Mouse (Mus musculus) thymus, adult 18-20 months (tissue): ENCODE measurements around the gene Tmsb15l.
"Not testable (repeated sequence)": the region's sequence is repeated elsewhere in the genome, so short reads cannot be mapped to it uniquely, and the experiment has no call there.

Experiments used
- DNase-seq, 2 experiments: peaks; one replicate each; pipeline ENCODE4 v3.0.0; 2022; ENCODE audit warnings: mixed read lengths in 2 of 2

Gene Tmsb15l

DNA sequence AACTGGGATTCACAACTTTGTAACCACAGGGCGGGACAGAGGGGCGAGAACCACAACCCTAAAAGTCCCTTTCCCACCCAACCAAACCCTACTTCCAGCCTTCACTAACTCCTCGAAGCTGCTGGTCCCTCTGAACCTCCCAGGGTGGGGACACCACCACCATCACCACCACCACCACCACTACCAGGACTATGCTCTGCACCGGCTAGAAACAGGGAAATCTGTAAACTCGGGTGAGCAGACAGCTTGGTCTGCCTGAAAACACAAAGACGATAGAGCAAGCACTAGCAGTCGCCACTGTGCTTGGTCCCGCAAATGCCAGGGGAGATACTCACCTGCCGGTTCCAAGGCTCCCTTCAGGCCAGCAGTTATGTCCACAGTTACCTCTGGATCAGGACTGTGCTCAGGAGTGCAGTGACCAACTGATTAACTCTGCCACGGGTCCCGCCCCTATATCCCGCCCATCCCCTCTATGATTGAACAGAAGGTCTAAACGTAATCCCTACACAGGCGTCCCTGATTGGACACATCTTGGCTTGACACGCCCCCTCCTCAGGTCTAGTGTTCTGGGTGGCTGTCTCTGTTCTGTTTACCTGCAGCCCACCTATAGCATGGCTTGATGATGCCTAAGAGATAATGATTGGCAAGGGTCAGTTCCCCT, at the start of gene Tmsb15l, which contains the start of gene Tmsb15b1:
Tmsb15l (minus strand) TSS at position 446 of the 661 bp plus-strand sequence.
Tmsb15b1 (minus strand) TSS at position 451 of the 661 bp plus-strand sequence.
- peak; percentile 42 to 46 for DNase-seq

DNA sequence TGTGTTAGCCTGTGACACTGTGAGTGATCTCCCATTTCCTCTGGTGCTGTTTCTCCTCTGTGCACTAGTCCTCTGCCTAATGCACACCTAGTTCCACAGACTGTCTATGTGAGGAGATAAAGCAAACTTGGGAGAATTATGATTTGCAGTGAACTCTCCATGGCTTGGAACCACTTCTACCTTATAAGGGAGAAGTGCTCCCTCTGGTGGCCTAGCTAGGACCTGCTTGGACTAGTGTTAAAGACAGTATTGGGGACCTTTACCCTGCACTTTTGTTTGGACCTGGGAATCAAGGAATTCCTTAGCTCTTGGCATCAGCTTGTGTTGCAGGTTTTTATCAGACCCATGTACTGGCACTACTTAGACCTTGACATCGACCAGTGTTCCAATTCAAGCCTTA, 42.6 kb upstream of the Tmsb15l start:
- peak; percentile 4 to 11 for DNase-seq

DNA sequence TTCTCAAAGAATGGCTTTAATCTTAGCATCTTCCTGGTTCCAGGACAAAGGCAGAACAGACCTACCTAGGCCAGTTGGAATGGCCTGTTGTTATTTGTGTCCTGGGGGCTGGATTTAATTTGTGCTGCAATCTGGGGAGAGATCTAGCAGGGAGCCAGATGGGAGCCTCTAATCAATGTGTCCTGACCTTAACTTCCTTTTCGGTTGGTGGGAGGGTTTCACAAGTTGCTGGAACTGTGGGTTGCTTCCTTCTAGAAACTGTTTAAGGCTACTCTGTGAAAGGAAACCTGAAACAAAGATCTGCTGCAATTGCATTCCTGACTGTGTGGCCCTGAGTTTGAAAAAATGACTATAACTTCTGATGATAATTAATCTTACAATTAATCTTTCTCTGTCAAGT, 41.0 kb upstream of the Tmsb15l start:
- no peak for DNase-seq

DNA sequence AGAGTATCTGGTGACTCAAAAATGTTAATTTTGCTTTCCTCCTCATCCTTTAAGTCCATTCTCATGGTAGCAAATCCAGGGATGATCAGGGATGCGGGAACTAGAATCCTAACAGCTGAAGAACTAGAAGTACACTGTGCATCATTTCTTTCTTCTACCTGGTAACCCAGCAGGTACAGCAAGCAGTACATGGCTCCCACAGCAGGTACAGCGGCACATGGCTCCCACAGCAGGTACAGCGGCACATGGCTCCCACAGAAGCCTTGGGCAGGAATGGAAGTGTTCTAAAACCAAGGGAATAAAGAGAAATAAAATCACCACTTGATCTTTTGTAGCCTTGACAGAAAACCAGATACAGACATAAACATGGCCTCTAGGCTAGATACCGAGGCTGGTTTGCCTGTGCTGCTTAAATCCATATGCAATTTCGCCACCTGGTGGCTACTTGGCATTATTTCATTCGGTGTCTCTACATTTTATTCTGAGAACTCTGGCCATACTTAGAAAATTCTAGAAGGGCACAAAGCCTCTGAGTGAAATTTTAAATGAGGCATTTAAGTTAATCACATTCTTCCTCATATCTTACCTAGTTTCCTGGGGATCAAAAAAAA, 38.5 kb upstream of the Tmsb15l start:
- no peak for DNase-seq

DNA sequence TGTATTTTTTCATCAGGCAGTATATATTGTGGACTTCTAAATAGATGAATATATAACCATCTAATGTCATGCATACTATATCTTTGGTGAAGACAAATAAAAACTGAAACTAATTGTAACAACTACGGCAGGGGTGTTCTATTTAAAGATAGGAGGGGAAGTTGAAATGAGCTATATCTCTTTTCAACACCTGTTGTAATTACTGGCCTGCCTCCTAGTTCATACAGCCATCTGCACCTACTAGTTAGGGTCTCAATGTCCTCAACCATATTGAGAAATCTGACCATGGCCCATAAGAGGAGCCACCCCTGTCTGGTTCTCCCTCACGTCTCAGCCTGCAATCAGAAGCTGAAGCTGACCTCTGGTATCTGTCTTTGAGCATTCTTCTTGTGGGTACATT, 19.6 kb upstream of the Tmsb15l start:
- DNase-seq: no peak

DNA sequence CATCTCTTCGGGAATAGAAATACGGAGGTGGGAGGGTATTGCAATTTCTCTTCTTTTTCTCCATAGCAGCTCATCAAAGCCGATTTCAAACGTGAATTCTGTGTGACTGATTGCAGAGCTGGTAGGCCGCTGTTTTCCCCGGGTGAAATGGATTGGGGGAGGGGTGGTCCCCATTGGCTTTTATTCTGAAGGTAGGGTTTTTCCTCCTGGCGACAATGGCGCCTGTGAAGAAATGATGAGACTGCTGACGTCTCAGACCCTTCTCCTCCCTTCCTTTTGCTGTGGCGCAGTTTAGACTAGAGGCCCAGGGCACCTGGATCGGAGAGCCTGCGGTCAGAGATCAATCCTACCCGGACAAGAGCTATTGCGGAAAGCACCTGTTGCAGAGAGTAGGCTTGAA, 17.0 kb upstream of the Tmsb15l start:
- no peak for DNase-seq

DNA sequence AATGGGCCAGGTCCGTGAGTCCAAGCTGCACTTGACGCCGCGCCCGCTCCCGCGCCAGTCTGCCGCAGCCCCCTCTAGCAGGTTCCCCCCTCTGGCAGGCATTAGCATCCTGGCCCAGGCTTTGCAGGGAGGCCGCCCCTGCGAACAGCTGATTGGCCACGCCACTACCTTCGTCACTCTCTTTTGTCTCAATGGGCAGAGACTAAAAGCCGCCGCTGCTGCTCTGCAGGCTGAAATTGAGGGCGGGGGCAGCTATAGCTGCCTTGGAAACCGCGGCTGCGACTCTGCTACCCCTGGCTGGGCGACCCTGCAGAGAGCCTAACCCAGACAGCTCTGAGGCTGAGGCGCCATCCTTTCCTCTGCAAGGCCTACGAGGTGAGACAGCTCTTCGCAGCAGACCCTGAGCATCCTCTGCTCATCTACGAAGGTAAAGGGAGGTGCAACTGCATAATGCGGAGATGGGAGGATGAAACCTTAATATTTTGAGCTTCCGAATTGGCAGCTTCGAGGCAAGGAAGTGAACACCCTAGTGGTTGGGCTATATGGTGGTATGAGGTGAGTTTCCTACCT, 16.4 kb upstream of the Tmsb15l start, which contains the start of gene Zcchc18:
Zcchc18 (plus strand) TSS at position 178 of the 570 bp plus-strand sequence.
- DNase-seq: peak; percentile 44 to 61

DNA sequence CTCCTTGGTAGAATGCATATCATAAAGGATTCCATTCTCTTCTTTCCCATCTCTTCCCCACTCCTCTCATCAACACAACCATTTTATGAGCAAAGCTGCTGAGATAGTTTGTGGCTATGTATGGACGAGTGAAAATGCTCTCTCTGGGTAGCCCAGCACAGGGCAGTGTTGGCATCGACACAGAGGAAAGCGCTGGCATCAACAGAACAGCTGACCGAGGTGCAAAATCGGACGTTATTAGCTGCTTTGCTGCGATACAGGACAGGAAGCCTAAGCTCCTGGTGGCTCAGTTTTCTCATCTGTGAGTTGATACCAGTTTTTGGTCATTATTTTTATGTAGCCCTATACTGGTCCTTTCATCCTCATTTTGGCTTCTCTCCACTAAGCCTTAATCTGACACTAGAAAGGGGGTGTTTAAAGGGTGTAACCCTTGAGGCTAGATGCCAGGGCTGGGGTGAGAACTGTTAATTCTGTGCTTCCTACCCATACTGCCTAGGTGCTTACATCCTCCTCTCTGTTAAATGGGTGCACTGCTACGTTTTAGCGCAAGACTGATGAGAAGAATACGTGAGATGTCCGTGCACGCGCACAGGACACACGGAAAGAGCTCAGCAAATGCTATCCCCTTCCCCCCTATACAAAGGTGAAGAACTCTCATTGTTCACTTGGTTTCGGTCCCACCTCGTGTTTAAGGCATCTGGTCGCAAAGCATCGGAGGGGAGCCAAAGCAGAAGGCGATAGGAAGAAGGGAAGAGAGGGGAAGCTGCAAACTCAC, 15.7 kb upstream of the Tmsb15l start:
- no peak for DNase-seq

DNA sequence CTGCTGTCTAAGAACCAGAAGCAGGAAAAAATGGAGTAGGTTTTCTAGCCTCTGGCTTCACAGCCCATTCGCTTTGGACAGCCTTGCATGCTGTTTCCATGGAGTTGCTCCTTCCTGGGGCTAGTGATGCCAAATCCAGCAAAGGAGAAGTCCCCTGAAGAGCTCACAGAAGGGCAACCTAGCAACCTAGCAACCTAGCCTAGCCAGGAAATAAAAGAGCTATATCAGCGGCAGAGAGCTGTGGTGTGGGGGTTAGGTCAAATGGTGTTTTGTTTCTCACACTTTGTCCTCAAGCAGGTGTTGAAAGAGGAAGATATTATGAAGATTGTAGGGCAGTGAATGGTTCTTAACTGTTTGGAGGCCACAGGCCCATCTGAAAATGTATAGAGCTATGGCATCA, 14.6 kb upstream of the Tmsb15l start:
- no peak for DNase-seq

DNA sequence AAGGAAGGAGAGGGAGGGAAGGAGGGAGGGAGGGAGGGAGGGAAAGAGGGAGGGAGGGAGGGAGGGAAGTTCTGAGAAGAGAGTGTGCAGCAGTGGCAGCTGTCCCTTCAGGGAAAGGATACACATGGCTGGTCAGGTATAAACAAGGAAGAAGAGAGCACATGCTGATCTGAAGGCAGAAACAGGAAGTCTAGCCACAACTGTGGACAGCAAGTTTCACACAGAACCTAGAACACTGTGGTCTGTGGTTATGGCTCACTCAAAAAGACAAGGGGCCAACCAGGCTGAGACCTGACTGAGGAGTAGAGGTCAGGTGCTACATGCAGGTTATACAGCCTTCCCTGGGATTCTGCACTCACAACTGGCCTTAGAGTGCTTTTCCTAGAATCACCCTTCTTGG, 9.4 kb upstream of the Tmsb15l start:
- DNase-seq: no peak

DNA sequence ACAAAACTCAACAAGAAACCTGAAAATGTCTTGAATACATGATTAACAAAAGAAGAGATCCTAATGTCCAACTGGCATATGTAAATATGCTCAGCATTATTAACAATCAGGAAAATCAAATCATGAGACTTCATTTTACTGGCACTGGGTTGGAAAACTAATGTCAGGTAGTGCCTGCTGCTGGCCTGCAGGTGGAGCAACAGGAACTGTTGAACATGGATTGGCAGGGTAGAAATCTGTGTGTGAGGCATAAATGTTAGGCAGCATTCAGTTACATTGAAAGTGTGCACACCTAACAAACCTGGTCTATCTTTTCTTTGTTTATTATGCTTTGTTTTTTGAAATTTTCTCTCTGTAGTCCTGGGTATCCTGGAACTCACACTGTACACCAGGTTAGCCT, 1.9 kb upstream of the Tmsb15l start:
- DNase-seq: no peak

DNA sequence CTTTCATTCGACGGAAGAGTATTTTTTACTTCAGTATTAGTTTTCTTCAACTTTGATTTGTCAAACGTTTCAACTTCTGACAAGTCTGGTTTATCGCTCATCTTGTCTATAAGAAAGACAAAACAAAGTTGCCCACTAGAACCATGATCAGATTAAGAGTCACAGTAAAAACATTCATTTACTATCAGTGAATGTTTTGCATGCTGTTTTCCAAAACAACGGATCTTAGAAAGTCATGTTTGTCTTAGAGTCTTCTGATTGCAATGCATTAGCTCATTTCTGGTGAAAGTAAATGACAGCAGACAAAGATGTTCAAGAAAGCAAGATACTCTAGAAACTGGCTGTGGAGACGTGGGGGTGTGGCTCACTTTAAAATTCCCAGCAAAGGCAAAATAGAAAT, 1.3 kb downstream of the Tmsb15l start, which contains the start of gene Tmsb15b2:
Tmsb15b2 (minus strand) TSS at position 101 of the 400 bp plus-strand sequence.
- DNase-seq: not testable (repeated sequence)

DNA sequence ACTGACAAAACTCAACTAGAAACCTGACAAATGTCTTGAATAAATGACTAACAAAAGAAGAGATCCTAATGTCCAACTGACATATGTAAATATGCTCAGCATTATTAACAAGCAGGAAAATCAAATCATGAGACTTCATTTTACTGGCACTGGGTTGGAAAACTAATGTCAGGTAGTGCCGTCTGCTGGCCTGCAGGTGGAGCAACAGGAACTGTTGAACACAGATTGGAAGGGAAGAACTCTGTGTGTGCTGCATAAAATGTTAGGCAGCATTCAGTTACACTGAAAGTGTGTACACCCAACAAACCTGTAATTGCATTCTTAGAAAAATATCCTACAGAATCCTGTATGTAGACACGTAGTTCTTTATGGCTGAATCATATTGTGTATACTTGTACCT, 17.0 kb downstream of the Tmsb15l start:
- DNase-seq: no peak

DNA sequence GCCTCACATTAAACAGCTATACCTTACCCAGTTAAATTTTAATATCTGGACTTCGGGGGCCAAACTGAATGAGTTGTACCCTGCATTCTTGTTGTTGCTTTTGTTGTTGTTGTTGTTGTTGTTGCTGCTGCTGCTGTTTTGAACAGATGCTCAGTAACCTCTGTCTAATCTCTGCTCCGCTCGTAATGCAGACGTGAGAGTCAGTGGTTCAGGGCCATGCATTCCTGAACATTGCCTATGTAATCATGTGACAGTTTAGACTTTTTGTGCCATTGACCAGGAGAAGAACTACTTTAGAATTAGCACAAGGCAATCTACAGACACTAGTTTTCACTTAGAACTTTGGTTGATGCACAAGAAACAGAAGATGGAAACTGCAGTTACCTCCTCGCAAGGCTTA, 18.4 kb downstream of the Tmsb15l start:
- not testable (repeated sequence) for DNase-seq

DNA sequence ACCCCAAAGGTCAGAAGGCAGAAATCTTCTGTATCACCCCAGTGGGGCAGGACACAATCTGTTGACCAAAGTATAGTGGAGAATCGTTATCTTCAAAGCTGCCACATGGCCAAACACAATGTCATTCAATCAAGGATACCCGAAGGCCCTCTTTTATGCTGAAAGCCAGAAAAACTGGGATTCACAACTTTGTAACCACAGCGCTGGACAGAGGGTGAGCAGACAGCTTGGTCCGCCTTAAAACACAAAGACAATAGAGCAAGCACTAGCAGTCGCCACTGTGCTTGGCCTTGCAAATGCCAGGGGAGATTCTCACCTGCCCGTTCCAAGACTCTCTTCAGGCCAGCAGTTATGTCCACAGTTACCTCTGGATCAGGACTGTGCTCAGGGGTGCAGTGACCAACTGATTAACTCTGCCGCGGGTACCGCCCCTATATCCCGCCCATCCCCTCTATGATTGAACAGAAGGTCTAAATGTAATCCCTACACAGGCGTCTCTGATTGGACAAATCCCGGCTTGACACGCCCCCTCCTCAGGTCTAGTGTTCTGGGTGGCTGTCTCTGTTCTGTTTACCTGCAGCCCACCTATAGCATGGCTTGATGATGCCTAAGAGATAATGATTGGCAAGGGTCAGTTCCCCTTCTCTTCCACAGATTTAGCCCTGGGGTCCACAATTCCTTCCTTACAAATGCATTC, 18.9 kb downstream of the Tmsb15l start:
- peak in 1 of 2 experiments; percentile 51 for DNase-seq

DNA sequence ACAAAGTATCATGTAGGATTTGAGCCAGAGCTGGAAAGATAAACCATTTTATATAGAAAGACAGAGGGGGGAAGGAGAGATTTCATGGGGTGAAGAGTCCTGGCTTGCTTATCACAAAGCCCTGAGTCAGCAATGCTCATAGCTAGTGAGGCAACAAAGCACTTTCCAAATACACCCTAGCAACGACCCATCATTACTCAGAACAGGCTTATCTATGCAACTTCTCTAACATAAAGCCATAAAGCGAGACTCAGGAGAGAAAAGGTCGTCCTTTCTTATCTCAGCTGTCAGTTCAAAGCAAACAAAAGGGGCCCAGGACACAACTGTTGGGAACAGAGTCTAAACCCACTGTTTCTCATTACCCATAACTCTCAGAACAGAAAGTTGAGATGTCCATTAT, 38.7 kb downstream of the Tmsb15l start:
- DNase-seq: no peak

DNA sequence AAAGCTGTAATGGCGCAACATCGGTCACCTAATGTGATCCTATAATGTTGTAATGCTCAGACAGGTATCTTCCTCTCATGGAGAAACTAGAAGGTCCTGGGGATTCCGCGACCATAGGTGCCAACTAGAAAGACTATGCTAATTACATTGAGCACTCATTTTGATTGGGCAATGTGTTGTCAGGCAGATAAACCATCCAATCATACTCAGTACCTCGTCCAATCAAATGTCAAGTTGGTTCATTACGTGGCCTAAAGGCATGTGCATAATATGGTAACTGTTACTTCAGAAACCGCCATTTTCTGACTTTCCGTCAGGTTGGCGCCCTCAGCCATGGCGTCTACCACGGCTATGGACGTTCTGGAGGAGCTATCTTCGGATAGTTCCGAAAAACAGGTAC, 49.6 kb downstream of the Tmsb15l start, which contains the start of gene H2bfm:
H2bfm (plus strand) TSS at position 295 of the 400 bp plus-strand sequence.
- DNase-seq: no peak

DNA sequence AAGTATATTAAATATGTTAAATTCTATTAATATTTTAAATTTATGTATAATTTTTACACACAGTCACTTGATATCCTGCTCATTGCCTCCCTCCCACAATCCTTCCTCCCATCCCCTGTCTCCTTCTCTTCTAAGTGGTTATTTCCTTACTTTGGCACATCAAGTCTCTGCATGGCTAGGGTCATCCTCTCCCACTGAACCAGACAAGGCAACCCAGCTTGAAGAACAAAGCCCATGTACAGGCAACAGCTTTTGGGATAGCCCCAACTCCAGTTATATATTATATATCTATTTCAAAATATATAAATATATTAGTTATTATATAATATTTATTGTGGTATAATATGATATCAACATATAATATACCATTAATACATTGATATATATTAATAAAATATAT, 50.8 kb downstream of the Tmsb15l start:
- DNase-seq: no peak
